Mouse (Mus musculus): ENCODE measurements around the gene Scnn1g.

- TF ChIP-seq POLR2A (IDR thresholded peaks at IDR 0.05; ENCODE audit: insufficient read length, low read depth) (no peak), POLR2AphosphoS2 (IDR thresholded peaks at IDR 0.05; ENCODE audit: insufficient read length, low read depth) (no peak), USF1 (IDR thresholded peaks at IDR 0.05; ENCODE audit: low read depth) (no peak)
Observed at GRCm38 (mm10) chr7:121805811-121806496, 71.7 kb downstream of the Scnn1g start.
